Mouse (Mus musculus) liver, embryonic 14.5 days (tissue): ENCODE measurements around the gene Adgb.

Experiments used
- CTCF ChIP-seq: IDR thresholded peaks from 2 replicates; pipeline ENCODE4 v1.5.1; 2016; ENCODE audit warnings: antibody characterized with exemption, low read depth, control low read depth
- EP300 ChIP-seq: IDR thresholded peaks from 2 replicates; pipeline ENCODE4 v1.6.1; 2016; ENCODE audit warnings: antibody characterized with exemption, low read depth

GRCm38 (mm10) chr10:10352184-10352583, 119.9 kb downstream of the Adgb start:
- no peak for TF ChIP-seq EP300
- no peak for TF ChIP-seq CTCF
